Mouse (Mus musculus): ENCODE measurements around the gene Pld1.

Gene Pld1

GRCm38 (mm10) chr3:27987891-27988536, 49.5 kb downstream of the Pld1 start:
- no peak for DNase-seq (ENCODE audit: low spot score in 2 of 2)

GRCm38 (mm10) chr3:27991100-27991703, 52.7 kb downstream of the Pld1 start:
- no peak for DNase-seq (ENCODE audit: low spot score in 2 of 2)

DNA sequence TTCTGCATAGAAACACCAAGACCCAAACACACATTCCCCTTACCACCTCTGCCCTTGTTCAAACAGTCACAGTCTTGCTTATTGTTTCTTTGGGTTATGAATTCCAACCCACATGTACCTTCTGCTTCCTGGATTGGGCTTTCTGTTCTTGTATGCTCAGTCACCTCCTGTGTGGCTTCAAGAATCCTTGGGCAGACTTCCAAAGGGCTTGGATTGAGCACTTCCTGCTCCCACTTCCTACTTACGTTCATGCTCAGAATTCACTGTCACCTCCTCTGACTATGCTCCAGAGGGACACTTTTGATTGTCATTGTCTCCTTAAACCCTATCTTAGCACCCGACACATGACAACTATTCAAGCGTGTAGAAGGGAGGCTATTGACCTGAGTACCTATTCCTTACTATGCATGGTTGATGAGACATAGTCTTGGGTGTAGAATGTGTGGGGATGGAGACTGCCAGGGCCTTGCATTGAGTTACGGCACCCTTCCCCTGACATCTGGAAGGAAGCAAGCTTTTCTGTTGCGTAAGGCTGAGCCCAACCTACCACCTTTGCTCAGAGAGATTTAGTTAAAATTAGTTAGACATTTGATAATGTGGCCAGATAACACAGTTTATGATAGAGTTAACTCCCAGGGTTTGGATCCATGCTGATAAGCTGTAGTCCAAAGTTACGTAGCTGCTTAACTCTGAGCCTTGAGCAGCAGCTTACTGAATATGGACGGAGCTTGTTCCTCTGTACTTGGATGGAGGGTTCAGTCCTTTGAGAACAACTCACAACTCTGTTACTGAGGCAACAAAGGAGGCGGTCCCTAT, 55.9 kb downstream of the Pld1 start:
- no peak for DNase-seq (ENCODE audit: low spot score in 2 of 2)

- DNase-seq (ENCODE audit: low spot score in 2 of 2), result no peak
These were observed 65.8 kb downstream of the Pld1 start for GRCm38 (mm10) chr3:28004321-28004720.

- DNase-seq (ENCODE audit: low spot score in 2 of 2), result no peak
These were observed 69.2 kb downstream of the Pld1 start for GRCm38 (mm10) chr3:28007684-28008083.

- DNase-seq (ENCODE audit: low spot score in 2 of 2), result no peak
These were observed 69.9 kb downstream of the Pld1 start for GRCm38 (mm10) chr3:28008369-28008768.

GRCm38 (mm10) chr3:28012177-28012576, 73.7 kb downstream of the Pld1 start:
- no peak for DNase-seq (ENCODE audit: low spot score in 2 of 2)

DNA sequence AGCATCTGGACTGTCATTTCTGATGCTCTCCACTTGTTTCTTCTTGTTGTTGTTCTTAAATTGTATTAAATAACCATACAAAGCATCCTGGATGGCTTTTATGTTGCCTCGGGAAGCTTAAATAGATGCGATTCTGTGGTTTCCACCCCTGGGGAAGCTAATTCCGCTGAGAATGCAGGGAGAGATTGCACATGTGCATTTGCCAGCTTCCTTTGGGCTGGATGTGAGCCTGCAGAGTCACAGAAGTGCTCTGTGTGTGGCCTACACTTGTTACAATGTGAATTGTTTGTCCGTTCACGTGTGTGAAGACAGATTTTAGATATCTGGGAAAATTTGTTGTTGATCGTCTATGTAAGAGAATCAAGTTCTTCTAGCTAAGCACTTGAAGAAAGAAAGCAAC, 74.9 kb downstream of the Pld1 start:
- no peak for DNase-seq (ENCODE audit: low spot score in 2 of 2)

DNA sequence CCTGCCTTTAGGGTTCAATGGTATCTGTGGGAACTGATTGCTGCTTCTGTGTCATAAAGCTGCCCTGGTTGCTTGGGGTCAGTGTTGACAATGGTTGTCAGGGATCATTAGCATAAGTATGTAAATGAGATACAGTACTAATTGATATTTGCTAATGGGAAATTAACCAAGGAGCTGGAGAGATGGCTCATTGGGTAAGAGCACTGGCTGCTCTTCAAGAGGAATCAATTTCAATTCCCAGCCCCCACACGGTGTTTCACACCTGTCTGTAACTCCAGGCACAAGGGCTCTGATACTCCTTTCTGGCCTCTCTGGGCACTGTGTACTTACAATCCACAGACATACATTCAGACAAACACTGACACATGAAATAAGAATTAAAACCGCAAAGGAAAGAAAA, 78.5 kb downstream of the Pld1 start:
- no peak for DNase-seq (ENCODE audit: low spot score in 2 of 2)

DNA sequence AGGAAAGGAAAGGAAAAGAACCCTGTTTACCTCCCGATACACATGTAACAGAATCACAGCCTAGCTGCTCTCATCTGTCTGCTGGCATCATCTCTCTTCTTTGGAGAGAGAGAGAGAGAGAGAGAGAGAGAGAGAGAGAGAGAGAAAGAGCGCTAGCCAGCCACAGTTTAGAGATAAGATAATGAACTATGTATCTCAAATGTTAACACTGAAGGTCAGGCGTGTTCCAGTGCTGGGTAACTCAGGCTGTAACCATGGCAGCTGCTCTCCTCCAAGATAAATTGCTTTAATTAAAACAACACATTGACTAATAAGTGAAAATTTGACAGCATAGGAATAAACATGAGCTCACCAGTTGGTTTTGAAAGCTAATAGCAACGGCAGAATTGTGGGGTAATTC, 81.2 kb downstream of the Pld1 start:
- DNase-seq (ENCODE audit: low spot score in 2 of 2), result no peak

DNA sequence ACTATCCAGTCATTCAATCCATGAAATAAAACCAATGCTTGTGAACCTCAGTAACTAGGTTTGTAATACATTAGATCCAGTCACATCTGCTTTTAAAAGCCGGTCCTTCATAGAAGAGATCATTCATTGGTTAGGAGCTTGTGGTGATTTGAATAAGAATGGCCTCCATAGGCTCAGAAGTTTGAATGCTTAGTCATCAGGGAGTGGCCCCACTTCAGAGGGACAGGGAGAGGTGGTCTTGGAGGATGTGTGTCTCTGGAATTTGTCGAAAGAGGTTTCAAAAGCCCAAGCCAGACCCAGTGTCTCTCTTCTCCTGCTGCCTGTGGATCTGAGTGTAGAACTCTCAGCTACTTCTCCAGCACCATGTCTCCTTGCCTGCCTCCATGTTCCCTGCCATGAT, 81.9 kb downstream of the Pld1 start:
- no peak for DNase-seq (ENCODE audit: low spot score in 2 of 2)

DNA sequence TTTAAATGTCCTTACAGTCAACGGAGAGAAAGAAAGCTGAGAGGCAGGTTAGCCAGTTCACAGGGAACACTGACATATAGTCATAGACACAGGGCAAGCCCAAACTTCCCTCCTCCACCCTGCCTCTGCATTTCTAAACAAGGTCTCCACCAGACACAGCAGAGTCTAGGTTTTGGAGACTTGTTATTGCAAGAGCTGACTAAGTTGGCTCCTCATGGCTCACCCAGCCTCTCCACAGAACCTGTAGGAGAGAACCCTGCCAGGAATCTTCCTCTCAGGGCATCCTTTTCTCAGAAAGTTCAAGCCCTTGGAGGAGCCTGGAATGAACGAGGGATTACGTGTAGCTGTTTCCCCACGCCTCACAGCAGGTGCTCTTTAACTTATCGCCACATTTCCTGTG, 83.7 kb downstream of the Pld1 start:
- DNase-seq (ENCODE audit: low spot score in 2 of 2), result no peak

DNA sequence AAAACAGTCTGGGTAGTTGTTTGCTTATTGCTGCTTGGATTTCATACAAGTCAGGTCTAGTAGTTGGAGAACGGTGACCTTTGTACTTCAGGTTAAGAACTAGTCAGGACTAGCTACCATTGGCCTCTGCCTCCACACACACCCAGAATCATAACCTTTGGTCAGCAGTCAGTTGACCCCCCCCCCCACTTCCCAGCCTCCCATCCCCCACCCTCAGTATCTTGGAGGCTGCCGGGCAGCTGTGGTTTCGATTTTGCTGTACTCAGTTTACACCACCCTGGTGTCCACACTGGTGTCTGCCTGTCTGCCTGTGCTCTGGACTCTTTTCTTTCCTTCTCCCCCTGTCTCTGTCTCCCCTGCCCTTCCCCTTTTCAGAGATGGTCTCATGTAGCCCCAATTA, 88.4 kb downstream of the Pld1 start:
- DNase-seq (ENCODE audit: low spot score in 2 of 2), result no peak

DNA sequence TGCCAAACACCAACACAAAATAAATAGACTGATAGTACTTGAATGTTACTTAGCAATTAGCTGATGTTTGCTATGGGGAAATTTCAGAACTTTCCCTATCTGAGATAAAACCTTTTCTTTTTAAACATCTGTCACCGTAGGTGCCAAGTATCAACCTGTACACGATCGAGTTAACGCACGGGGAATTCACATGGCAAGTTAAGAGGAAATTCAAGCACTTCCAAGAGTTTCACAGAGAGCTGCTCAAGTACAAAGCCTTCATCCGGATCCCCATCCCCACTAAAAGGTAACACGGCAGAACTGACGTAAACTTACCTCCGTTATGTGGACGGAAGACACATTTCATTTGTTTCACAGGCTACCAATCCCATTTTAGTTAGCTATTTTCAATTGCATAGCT, 90.0 kb downstream of the Pld1 start:
- no peak for DNase-seq (ENCODE audit: low spot score in 2 of 2)

- no peak for DNase-seq (ENCODE audit: low spot score in 2 of 2)
These were observed 92.4 kb downstream of the Pld1 start for GRCm38 (mm10) chr3:28030860-28031259.

- peak; percentile 53 to 55 for DNase-seq (ENCODE audit: low spot score in 2 of 2)
These were observed 93.2 kb downstream of the Pld1 start for GRCm38 (mm10) chr3:28031643-28032243.

- no peak for DNase-seq (ENCODE audit: low spot score in 2 of 2)
These were observed 95.4 kb downstream of the Pld1 start for GRCm38 (mm10) chr3:28033898-28034297.

GRCm38 (mm10) chr3:28034707-28035333, 96.3 kb downstream of the Pld1 start:
- peak in 1 of 2 experiments; percentile 41 for DNase-seq (ENCODE audit: low spot score in 2 of 2)

GRCm38 (mm10) chr3:28037320-28037932, 98.9 kb downstream of the Pld1 start:
- peak; percentile 38 to 49 for DNase-seq (ENCODE audit: low spot score in 2 of 2)

GRCm38 (mm10) chr3:28038106-28038505, 99.6 kb downstream of the Pld1 start:
- no peak for DNase-seq (ENCODE audit: low spot score in 2 of 2)

GRCm38 (mm10) chr3:28039760-28040159, 101.3 kb downstream of the Pld1 start:
- peak in 1 of 2 experiments; percentile 41 for DNase-seq (ENCODE audit: low spot score in 2 of 2)

DNA sequence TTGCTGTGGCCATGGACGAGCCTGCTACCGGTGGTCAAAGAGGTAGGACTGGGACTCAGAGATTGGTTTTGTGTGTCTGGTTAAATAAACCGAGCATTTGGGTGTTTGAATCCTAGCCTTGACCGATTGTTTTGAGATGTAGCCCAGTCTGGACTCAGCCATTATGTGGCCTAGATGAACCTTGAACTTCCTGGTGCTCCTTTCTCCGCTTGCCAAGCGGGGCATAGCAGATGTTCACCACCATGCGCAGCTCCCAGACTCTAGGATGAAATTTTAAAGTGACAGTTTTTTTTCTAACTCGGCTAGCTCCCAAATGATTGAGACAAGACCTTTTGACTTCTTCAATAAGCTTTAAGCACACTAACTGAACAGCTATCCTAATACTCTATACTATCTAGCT, 102.7 kb downstream of the Pld1 start:
- DNase-seq (ENCODE audit: low spot score in 2 of 2), result peak in 1 of 2 experiments; percentile 4

All from right cerebral cortex, postnatal 10 days (tissue).